Mouse (Mus musculus): ENCODE data around the gene Kctd6.
A peak's percentile ranks its signal among the peaks of the same experiment; 100 is the strongest.
"Not testable (repeated sequence)": the region's sequence is repeated elsewhere in the genome, so short reads cannot be mapped to it uniquely, and the experiment has no call there.

The Kctd6 gene

DNA sequence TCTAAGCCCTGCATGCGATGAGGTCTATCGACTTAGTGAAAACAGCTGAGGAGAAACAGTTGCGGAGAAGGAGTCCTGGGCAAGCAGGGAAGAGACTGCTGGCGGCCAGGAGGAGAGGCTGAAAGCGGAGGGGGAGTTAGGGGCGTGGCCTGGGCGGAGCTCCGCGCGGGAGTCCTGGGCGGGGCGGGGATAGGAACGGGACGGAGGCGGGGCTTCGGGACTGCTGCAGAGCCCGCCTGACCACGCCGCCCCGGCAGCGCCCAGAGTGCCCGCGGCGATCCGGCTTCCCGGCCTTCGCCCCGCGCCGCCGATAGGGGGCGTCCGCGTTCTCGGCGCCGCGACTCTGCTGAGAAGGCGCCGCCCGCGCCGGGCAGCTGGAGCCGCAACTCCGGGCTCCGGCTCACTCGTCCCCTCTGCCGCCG is at the start of gene Kctd6:
Kctd6 (plus strand) TSS at position 338 of the 422 bp plus-strand sequence.
- DNase-seq (ENCODE audit: low spot score) = peak; percentile 100

GRCm38 (mm10) chr14:8164463-8164862 is 49.5 kb upstream of the Kctd6 start:
- peak; percentile 62 for DNase-seq (ENCODE audit: low spot score)

- peak; percentile 100 for DNase-seq (ENCODE audit: low spot score)
These were observed 41.2 kb upstream of the Kctd6 start, which contains the start of gene Pdhb for GRCm38 (mm10) chr14:8172507-8173410. Pdhb (minus strand) TSS chr14:8173025.

DNA sequence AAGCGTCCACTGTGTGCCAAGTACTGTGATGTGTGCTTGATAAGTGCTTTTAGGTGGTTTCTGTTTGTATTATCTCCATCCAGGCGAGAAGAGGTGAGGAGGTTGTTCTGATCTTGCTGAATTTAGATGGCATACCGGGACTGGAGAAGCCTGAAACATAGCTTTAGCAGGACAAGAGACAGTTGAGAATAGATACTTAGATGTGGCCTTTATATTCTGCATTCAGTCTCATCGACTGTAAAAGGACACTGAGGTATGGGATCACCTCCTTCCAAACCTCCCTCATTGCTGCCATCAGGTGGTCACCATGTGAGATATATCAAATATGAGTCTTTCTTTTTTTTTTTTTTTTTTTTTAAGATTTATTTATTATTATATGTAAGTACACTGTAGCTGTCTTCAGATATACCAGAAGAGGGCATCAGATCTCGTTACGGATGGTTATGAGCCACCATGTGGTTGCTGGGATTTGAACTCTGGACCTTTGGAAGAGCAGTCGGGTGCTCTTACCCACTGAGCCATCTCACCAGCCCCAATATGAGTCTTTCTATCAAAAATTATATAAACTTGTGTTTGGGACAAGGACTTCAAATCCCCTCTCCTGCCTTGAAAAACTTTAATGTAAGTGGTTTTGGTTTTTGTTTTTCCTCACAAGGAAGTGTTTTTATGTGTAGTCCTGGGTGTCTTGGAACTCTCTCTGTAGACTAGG is 40.2 kb upstream of the Kctd6 start:
- not testable (repeated sequence) for DNase-seq (ENCODE audit: low spot score)

DNA sequence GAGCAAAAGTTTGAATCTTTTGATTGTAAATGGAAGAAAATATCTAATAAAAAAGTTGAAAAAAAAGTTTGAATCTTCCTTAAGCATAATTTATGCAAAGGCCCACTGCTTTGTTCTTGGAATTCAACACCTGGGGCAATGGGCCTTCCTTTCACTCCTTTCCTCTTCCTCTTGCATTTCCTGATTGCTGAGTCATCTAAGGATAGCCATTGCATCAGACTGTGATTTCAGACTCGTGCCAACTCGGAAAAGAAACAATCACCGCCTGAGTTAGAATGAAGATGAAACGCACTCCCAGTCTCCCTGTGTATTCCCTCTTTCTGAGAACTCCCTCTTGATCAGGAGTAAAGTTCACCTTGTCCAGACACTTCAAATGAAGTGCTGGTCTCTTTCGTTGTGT is 39.3 kb upstream of the Kctd6 start:
- DNase-seq (ENCODE audit: low spot score) = no peak

DNA sequence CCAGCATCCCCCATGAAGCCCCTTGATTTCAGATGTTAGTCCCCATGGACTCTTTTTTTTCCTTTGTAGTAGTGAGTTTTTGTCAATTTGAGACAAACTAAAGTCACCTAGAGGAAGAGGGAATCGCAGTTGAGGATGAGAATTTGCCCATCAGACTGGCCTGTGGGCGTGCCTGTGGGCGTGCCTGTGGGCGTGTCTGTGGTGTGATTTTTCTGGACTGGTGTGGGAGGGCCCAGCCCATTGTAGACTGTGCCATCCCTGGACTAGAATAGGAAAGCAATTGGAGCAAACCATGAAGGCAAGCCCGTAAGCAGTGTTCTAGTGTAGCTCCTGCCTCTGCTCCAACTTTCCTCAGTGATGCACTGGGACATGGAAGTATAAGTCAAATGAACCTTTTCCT is 37.7 kb upstream of the Kctd6 start:
- DNase-seq (ENCODE audit: low spot score) = peak; percentile 56

DNA sequence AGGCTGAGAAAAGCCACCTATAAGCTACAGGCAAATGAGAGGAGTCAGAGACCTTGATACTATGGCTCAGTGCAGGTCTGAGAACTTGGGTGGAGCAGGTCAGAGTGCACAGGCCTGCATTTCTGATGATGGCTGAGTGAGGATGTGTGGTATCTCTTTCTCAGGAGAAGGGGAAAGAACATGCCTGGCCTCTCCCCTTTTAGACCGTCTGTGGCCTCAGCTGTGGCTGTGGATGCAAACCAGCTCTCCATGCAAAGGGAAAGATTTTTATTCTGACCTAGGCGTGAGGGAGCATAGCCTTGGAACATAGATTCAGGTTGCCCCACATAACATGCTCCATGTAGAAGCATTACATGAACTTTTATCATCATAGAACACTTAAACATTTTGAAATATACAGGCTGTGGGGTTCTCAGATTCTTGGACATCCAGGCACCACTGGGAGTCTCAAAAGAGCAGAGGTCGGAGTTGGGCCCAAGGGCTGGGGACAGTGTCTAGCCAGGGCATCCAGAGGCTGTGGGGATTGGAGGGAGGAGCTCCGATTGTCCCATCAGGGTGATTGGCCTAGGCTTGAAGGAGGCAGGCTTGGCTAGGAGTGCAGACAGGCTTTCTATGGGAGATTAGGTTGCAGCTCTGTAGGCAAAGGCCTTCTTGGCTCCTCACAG is 33.4 kb upstream of the Kctd6 start:
- DNase-seq (ENCODE audit: low spot score) = no peak

DNA sequence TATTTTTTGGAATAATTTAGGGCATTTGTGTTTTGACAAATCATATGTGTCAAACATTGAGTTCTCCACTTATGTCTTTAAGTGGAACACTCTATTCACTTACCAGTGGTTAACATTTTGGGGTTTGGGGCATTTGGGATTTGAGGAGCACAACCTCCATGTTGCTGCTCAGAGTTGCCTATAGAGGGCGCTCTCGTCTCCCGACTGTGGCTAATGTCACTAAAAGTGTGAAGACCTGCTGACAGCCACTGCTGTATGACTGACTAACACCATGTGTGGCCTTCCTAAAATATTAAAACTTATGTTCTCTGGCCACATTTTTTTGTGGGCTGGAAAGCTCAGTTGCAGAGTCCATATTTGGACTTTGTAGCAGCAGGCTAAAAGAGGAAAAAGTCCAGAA is 30.6 kb upstream of the Kctd6 start:
- no peak for DNase-seq (ENCODE audit: low spot score)

GRCm38 (mm10) chr14:8186278-8187045 is 27.5 kb upstream of the Kctd6 start:
- no peak for DNase-seq (ENCODE audit: low spot score)

- no peak for DNase-seq (ENCODE audit: low spot score)
These were observed 23.4 kb upstream of the Kctd6 start for GRCm38 (mm10) chr14:8190556-8190955.

DNA sequence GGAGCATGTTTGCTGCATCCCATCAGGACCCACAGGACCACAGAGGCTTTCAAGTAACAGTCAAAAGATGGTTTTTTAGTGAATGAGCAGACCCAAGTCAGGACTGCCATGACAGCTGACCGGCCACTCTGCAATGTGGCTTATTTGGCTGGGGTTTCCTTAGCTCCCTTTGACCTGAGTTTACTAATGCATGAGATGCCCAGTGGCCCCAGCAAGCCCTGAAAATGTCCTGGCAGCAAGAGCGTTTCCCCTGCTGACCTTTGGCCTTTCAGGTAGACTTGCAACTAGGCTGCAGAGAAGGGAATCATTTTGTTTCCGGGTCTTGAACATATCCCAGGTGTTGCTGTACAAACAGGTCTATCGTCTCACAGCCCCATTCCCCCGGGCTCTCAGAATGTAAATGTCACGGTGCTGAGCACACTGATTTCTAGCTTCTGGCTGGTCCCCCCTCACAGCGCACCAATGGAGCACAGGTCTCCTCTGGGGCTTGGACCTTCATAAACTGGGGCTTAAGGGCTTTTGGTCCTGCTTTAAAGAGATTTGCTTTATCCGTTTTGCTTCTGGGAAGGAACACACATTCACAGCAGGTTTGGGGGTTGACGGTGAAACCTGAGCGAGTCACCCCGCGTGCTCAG is 22.5 kb upstream of the Kctd6 start:
- no peak for DNase-seq (ENCODE audit: low spot score)

- no peak for DNase-seq (ENCODE audit: low spot score)
These were observed 21.2 kb upstream of the Kctd6 start for GRCm38 (mm10) chr14:8192727-8193126.

- no peak for DNase-seq (ENCODE audit: low spot score)
These were observed 13.2 kb upstream of the Kctd6 start for GRCm38 (mm10) chr14:8200769-8201168.

- DNase-seq (ENCODE audit: low spot score) = no peak
These were observed 12.2 kb upstream of the Kctd6 start for GRCm38 (mm10) chr14:8201715-8202114.

DNA sequence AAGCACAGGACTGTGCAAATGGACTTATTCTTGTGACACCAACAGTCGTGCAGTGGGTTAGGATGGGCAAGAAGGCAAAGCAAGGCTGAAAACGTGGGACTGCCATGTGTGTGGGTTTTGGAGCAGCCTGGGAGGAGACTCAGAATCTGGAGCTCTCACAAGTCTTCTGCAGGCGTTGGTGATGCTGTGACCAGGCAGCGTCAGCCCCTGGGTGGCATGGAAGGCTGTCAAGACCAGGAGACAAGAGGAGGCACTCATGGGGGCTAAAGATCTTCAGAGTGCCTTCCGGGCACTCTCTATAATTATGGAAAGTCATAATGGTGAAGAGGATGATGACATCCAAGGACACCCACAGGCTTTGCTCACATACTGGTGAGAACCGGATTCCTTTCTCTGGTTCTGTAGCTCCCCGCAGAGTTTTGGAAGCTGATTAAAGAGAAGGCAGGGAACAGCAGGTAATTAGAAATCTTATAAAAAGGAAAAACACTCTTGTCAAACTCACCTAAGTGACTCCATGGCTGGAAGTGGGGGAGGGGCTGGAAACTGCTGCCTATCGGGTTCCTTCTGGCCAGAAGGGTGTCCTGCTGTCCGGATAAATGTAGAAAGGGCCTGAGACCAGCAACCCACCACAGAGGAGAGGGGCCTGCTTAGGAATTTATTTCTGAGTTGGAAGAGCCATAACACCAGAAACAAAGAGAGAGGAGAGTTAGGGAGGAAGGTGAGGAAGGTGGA is 7.6 kb upstream of the Kctd6 start:
- DNase-seq (ENCODE audit: low spot score) = no peak

DNA sequence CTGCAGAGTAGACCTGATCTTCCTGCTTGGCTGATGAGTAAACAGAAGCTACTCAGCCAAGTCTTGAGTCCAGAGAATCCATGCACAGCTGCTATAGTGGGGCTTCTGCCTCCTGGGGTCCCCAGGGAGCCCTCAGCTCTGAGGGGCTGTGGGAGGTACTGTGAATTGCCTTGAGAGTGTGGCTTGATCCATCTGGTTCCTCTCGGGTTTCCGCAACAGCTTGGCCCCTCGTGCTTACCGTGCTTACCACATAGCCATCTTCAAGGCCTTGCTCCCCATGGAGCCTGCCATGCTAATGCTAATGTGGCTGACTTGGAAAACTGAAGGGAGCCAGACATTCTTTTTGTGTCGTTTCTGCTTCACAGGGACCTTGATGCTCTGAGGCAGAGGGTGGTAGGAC is 6.8 kb upstream of the Kctd6 start:
- DNase-seq (ENCODE audit: low spot score) = no peak

DNA sequence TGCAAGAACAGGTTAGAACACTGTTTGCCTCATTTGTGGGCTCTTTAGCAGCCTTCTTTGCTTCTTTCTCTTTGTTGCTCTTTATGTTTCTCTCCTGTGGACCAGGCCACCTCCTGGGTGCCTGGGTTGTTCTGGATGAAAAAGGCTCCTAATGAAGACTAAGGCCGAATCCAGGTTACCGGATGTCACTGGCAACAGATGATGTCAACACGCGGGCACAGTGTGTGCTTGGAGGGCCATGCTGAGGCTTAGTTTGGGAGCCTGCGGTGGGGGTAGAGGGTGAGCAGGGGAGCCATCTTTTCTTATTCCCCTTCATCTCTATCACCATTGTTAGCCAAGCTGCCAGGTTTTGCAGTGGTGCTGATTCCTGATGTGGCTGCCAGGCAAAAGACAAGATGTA is 6.4 kb upstream of the Kctd6 start:
- DNase-seq (ENCODE audit: low spot score) = no peak

DNA sequence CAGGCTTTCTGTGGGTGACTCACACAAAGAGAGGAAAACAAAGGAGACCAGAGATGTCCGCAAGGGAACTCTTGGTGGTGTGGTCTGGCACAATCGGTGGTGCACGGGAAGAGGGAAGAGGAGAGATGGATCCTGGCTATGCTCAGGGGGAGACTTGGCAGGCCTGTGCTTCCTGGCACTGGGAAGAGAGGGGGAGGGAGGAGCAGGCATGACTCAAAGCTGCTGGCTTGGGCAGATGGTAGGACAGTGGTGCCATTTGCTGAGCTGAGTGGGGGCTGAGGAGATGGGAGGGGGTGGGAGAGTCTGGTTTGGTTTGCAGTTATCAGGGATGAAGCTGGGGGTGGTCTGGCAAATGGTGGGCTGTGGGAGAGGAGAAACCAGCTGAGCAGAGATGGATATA is 5.1 kb upstream of the Kctd6 start:
- no peak for DNase-seq (ENCODE audit: low spot score)

DNA sequence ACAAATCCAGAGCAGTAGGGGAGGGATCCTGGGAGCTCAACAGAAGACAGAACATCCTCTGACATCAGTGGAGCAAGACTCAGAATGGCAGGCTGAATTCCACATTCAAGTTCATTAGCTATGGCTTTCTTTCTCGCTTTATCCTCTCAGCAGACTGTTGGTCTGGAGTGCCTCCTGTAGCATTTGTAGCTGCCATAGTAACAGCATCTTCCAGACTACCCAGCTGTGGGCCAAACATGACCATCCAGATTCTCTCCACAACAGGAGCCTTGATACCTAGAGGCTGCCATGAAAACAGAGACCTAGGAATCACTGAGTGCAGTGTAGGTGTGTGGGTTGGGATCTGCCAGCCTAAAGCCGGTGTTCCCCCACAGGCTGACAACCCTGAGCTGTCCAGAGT is 4.0 kb upstream of the Kctd6 start:
- DNase-seq (ENCODE audit: low spot score) = no peak

DNA sequence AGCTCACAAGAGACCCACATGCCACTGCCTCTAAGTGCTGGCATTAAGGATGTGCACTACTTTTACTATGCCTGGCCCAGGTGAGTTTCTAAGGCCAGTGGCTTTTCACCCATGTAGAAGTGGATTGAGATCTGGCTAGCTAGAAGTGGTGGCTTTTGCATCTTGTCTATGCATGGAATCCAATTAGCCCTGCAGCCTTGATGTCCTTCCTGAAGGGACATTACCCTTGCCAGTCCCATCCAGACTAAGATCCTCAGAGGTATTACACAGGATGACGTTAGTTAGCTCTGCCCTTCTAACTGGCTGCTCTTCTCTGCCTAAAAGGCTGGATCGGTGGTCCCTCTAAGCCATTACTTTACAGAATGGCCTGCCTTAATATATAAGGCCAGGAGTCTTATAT is 944 bp upstream of the Kctd6 start:
- no peak for DNase-seq (ENCODE audit: low spot score)
